11 mouse cellular contexts compared by ENCODE assay signal in the genomic region with DNA sequence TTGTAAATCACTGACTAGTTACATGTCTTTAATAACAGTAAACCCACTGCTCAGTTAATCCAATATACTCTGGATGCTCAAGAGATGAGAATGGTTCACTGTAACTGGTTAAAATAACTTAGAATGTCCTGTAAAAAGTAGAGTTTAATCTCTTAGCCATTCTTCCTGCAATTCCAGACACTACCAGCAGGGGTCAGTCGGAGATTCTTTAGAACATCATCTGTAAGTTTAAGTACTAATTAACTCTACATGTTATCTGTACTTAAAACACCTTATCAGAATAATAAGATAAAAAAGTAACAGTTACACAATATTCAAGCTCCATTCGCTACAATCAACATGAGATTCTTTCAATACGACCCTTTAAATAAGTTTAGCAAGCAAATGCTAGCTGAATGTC. TPM values are rescaled to one million over a fixed set of nuclear protein-coding genes. Genes with fewer than 3 reads are reported as not detected.
DNase-seq lines count a peak whose midpoint lies in the region; ATAC-seq and TF ChIP-seq lines count a peak whose summit lies in the region.
"Had no signal": no experiment of that assay in that cellular context is flagged by ENCODE, and none has a peak within 500 bp of the region (broad histone marks: within the 10 kb centered on the region; RNA-seq: fewer than 3 reads in every experiment).

No protein-coding gene starts in this region.

- no peaks in the 10 kb centered on the region for H3K4me1 ChIP-seq in limb, embryonic 11.5 days (ENCODE audit: control insufficient read depth, insufficient read depth, low read length)
- no peaks in the 10 kb centered on the region for H3K4me1 ChIP-seq in limb, embryonic 10.5 days
- H3K4me1 ChIP-seq in ES-E14 (ENCODE audit: control insufficient read depth in 2 of 2, insufficient read depth in 2 of 2, low read length in 2 of 2, poor library complexity in 1 of 2): peaks cover 0 to 2% of the 10 kb centered on the region in 2 experiments; a peak in 1 of 4 replicates
- H3K4me1 ChIP-seq: hindbrain, embryonic 15.5 days had no signal

- no peak overlapping the region for H3K9ac ChIP-seq in limb, embryonic 11.5 days (ENCODE audit: low read length)
- no peak overlapping the region for H3K9ac ChIP-seq in ES-E14 (ENCODE audit: insufficient read depth, low read depth, low read length, poor library complexity, severe bottlenecking)
- H3K9ac ChIP-seq: hindbrain, embryonic 15.5 days had no signal

- no peak overlapping the region for H3K4me2 ChIP-seq in limb, embryonic 11.5 days (ENCODE audit: low read depth, severe bottlenecking)
- H3K4me2 ChIP-seq: hindbrain, embryonic 15.5 days had no signal

- 55% methylated on average over 3 of the region's 3 CpGs for WGBS in limb, embryonic 11.5 days
- 54% methylated on average over 3 of the region's 3 CpGs for WGBS in limb, embryonic 10.5 days

- H3K27me3 ChIP-seq in limb, embryonic 11.5 days (ENCODE audit: control insufficient read depth, insufficient read depth, low read length): no peaks in the 10 kb centered on the region
- no peaks in the 10 kb centered on the region for H3K27me3 ChIP-seq in limb, embryonic 10.5 days (ENCODE audit: low read depth, poor library complexity, severe bottlenecking)
- H3K27me3 ChIP-seq: hindbrain, embryonic 15.5 days had no signal

- in situ Hi-C loops in ES-E14 (cut with MboI; ENCODE audit: low sequenced_read_pairs in 2 of 2, unreplicated experiment in 2 of 2): no loop called here

- no peaks in the 10 kb centered on the region for H3K9me3 ChIP-seq in limb, embryonic 11.5 days (ENCODE audit: control insufficient read depth, low read length)
- H3K9me3 ChIP-seq in limb, embryonic 10.5 days (replicated peaks): no peaks in the 10 kb centered on the region
- no peaks in the 10 kb centered on the region for H3K9me3 ChIP-seq in ES-E14 (ENCODE audit: control insufficient read depth, insufficient read depth, low read depth, low read length)
- H3K9me3 ChIP-seq: hindbrain, embryonic 15.5 days had no signal

- intact Hi-C loops in left cerebral cortex, postnatal 25 days (cut with DNase I): no loop called here

- DNase-seq in cerebellum, postnatal 14 days: peak; percentile 9 to 14
- no peak for DNase-seq in cerebellum, postnatal 4 days (ENCODE audit: low spot score in 2 of 2)
- peak; percentile 30 for DNase-seq in limb, embryonic 11.5 days (ENCODE audit: low spot score)
- DNase-seq in limb, embryonic 10.5 days (ENCODE audit: low spot score): no peak
- DNase-seq in ES-E14 (ENCODE audit: low read depth, low spot score): peak; percentile 35
- peak; percentile 25 for DNase-seq in lung, postnatal 14 days
- DNase-seq in cerebellum, adult 11-12 months: no peak
- no peak for DNase-seq in left cerebral cortex, postnatal 25 days (ENCODE audit: low spot score in 2 of 2)

- no peak for ATAC-seq in limb, embryonic 11.5 days (ENCODE audit: insufficient number of reproducible peaks, low FRiP score, low TSS enrichment, low read depth)

- no peak overlapping the region for H3K4me3 ChIP-seq in limb, embryonic 11.5 days (ENCODE audit: low read depth, low read length)
- no peak overlapping the region for H3K4me3 ChIP-seq in limb, embryonic 10.5 days
- no peak overlapping the region for H3K4me3 ChIP-seq in ES-E14 (ENCODE audit: insufficient read depth in 1 of 2, low read depth in 1 of 2, low read length in 2 of 2, poor library complexity in 1 of 2, severe bottlenecking in 1 of 2)
- H3K4me3 ChIP-seq: hindbrain, embryonic 15.5 days had no signal

- no peaks in the 10 kb centered on the region for H3K36me3 ChIP-seq in limb, embryonic 11.5 days (ENCODE audit: control insufficient read depth, insufficient read depth, low read length)
- no peaks in the 10 kb centered on the region for H3K36me3 ChIP-seq in limb, embryonic 10.5 days
- H3K36me3 ChIP-seq in ES-E14 (ENCODE audit: control insufficient read depth, insufficient read depth, low read length, poor library complexity, severe bottlenecking): no peaks in the 10 kb centered on the region
- H3K36me3 ChIP-seq: hindbrain, embryonic 15.5 days had no signal

- H3K27ac ChIP-seq in limb, embryonic 11.5 days (replicated peaks; ENCODE audit: low read depth, low read length): no peak overlapping the region
- no peak overlapping the region for H3K27ac ChIP-seq in limb, embryonic 10.5 days
- no peak overlapping the region for H3K27ac ChIP-seq in ES-E14 (ENCODE audit: insufficient read depth, low read depth, low read length, poor library complexity, severe bottlenecking)
- H3K27ac ChIP-seq: hindbrain, embryonic 15.5 days had no signal

TF ChIP-seq in ES-E14, 5 proteins besides CTCF, POLR2A, EP300 and RAD21:
- TF ChIP-seq HCFC1 (IDR thresholded peaks at IDR 0.05; ENCODE audit: borderline replicate concordance, insufficient read depth, low read length) (no peak), CHD2 (IDR thresholded peaks at IDR 0.05; ENCODE audit: low read depth, low read length) (no peak), MAFK (IDR thresholded peaks at IDR 0.05; ENCODE audit: insufficient read depth, low read depth, low read length) (no peak), ZNF384 (IDR thresholded peaks at IDR 0.05; ENCODE audit: low read depth, low read length) (no peak), ZC3H11A (IDR thresholded peaks at IDR 0.05; ENCODE audit: borderline replicate concordance, low read depth, low read length) (peak; percentile 57; the same call in 1 of the 2 replicates)

RNA-seq across cellular contexts. Expression of gene Olig3, which starts 58.7 kb away (rescaled TPM):
- not detected in 2 replicates for polyA plus RNA-seq in limb, embryonic 11.5 days (2014; fragmentation: Nextera tagmentation; extraction: Ambion mirVana)
- not detected in 2 replicates for polyA plus RNA-seq in limb, embryonic 10.5 days (2016; fragmentation: Nextera tagmentation; extraction: Ambion mirVana)
- total RNA-seq in ES-E14 (2012; rRNA removed): 0.32 and 0.80 TPM in 2 replicates
- total RNA-seq in left cerebral cortex, postnatal 25 days (2021): not detected
- total RNA-seq: gastrocnemius, adult 8-10 months had no signal
- polyA plus RNA-seq: liver, embryonic 16.5 days had no signal

Comparison
In these comparisons a context has a peak if more than half of its experiments do, and no peak if none do; other contexts are left out.
1. DNase-seq: peak in cerebellum, postnatal 14 days (2 of 2), limb, embryonic 11.5 days (single experiment), ES-E14 (single experiment) and lung, postnatal 14 days (single experiment); none in cerebellum, postnatal 4 days (0 of 2), limb, embryonic 10.5 days (single experiment), cerebellum, adult 11-12 months (single experiment) and left cerebral cortex, postnatal 25 days (0 of 2).